Mouse (Mus musculus) central nervous system, embryonic 11.5 days (tissue): Measurements from ENCODE around the gene Stpg2. TPM values are rescaled to one million over a fixed set of nuclear protein-coding genes. Genes with fewer than 3 reads are reported as not detected.

Experiments
- polyA plus RNA-seq: library from polyadenylated mRNA; depleted of rRNA; stranded (reverse); fragments of >200 nt; gene quantifications from 2 replicates; pipeline ENCODE4 v1.2.3, GENCODE M21; 2012; rRNA removed

The Stpg2 gene
- 0.02 TPM in 2 replicates for polyA plus RNA-seq

DNA sequence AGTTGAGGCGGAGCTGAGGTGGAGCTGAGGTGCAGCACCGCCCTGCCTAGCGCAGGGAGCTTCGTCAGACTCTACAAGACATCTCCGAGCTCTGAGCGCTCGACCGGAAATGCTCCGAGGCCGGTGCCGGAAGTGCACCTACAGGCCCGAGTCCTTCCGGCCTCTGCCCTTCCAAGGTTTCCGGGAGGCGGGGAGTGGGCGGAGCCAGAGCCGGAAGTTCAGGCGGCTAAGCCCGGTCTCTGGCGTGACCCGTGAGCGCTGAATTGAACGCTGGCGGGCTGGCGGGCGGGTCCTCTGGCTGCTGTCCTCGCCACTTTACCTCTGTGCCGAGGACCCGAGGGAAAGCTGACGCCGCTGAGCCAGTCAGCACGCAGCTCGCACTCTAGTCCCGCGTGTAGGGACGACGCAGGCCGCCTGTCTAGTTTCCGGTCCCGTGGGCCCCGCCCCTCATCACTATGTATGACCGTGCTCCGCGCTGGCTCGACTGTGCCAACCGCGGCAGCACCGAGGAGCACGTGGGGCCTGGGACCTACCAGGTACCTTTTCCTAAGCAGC lies at the start of gene Stpg2:
Gene Stpg2 (plus strand): TSS at position 251 of the 555 bp plus-strand sequence.

Other genes with a start within 250 kb of the Stpg2 start
- gene Rap1gds1, start 130.5 kb upstream of the Stpg2 start, polyA plus RNA-seq = 22.5 and 38.1 TPM in 2 replicates